Mouse (Mus musculus) activated CD4-positive, CD25-positive, alpha-beta regulatory T cell, adult 4 months (primary cell): ENCODE data around the gene Arhgdib. TPM values are rescaled to one million over a fixed set of nuclear protein-coding genes. Genes with fewer than 3 reads are reported as not detected.

Source experiments
- ATAC-seq: one replicate; pipeline ENCODE4 v1.8.0; 2017
- polyA plus RNA-seq, 2 experiments: library from polyadenylated mRNA; unstranded; fragments of 100-300 nt; shearing (Covaris generic); gene quantifications; one replicate each; pipeline ENCODE4 v1.2.1; 2017

Gene Arhgdib
- polyA plus RNA-seq, 2 experiments from 2014 or later = 2,826 to 2,843 TPM

DNA sequence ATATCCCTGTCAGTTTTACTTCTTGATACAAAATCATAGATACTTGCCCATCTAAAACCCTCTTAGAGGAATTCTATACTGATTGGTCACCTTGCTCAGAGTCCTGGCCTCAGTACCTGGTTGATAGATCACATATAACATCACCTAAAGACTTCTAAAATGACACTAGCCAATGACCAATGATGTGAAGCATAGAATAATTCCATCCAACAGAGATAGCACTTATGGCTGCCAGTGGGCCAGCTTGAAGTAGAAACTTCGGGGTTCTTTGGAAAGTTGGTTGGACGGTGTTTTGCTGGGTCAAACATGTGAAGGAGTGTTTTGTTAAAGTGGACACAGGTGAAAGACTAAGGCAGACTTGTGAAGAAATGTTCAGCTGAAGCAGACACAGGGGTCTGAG lies 8.5 kb upstream of the Arhgdib start:
- no peak for ATAC-seq

DNA sequence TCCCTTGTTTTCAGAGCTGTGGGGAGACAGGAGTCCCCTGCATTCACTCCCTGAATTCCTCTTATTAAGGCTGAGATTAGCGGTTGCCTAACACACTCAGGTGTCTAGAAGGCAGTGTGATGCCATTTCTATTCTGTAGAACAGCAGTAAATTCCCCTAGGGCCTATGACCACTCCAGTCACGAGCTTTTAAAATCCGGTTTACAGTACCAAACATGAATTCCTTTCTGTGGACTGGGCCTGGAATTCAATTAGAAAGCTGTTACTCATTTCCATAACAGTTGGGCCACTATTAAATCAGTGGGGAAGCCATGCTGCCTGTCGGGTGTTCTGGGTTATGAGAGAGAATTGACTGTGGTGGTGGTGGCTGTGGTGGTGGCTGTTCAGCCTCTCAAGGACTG lies 6.0 kb upstream of the Arhgdib start:
- no peak for ATAC-seq

GRCm38 (mm10) chr6:136946943-136947342 lies 5.2 kb upstream of the Arhgdib start:
- ATAC-seq = peak; percentile 28

DNA sequence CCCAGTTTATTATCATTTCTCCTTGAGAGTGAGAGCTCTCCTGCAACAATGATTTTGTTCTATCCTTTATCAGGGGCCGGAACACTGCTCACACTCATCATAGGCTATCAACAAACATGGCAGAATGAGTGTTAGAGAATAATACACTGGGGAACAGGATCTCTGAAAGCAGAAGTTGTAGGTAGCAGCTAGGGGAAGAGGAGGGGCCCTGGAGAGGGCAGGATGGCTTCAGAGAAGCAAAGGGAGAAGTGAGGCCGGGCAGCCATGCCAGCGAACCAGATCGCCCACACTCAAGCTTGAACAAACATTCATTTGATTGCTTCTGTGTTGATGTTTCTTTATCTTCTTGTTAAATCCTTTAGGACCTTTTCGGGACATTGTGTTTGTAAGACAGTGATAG lies 4.5 kb upstream of the Arhgdib start:
- no peak for ATAC-seq

GRCm38 (mm10) chr6:136944511-136944910 lies 2.8 kb upstream of the Arhgdib start:
- no peak for ATAC-seq

GRCm38 (mm10) chr6:136943392-136943791 lies 1.7 kb upstream of the Arhgdib start:
- ATAC-seq = no peak

DNA sequence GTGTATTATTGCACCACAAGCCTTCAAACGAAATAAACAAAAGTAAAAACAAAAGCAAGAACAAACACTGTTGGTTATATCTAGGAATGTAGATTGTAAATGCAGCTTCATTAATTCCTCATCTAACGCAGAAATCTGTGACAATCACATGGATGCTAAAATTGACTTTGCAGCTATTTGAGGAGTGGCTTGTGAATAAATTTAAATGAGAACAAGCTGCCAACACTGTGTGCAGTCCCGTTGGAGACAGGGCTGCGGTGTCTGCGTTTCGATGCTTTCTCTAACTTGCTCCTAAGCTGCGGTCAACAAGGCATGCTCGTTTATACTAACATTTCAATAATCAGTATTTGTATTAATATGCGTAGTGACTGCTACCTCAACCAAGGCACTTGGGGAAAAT lies 581 bp upstream of the Arhgdib start:
- no peak for ATAC-seq

GRCm38 (mm10) chr6:136940188-136940960 lies 1.3 kb downstream of the Arhgdib start:
- no peak for ATAC-seq

GRCm38 (mm10) chr6:136939326-136940187 lies 2.1 kb downstream of the Arhgdib start:
- ATAC-seq = no peak

GRCm38 (mm10) chr6:136938331-136939126 lies 3.2 kb downstream of the Arhgdib start:
- ATAC-seq = no peak

- ATAC-seq = no peak
These were observed 4.6 kb downstream of the Arhgdib start for GRCm38 (mm10) chr6:136937117-136937516.

DNA sequence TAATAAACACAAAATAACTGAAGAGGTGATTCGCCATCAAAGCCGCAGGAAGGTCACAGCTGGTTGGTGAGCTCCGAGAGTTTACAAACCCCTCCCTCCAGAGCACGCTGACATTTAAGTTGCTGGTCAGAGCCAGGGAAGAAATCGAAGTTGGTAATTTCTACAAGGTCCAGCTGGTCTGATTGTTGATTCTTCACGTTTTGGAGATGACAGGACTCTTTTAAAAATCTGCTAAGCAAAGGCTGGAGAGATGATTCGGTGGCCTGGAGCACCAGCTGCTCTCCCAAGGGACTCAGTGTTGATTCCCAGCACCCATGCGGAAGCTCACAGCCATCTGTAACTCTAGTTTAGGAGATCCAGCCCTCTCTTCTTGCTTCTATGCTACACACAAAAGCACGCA lies 5.3 kb downstream of the Arhgdib start:
- no peak for ATAC-seq

DNA sequence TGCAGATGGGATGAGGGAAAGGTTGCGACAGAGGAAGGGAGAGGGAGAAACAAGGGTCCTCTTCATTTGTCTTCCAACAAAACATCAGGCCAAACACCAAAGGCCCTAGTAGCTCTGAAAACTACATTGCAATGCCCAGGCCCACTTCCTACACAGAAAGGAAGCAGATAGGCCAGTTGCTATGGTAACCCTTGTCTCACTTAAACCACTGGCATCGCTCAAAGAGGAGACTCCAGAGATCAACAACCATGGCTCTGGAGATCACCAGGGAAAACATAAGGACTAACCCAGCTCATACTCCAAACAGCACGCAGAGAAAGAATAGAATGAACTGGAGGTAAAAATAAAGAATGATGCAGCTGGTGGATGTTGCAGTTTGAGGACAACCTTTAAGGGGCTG lies 6.5 kb downstream of the Arhgdib start:
- peak; percentile 25 for ATAC-seq

GRCm38 (mm10) chr6:136934068-136934467 lies 7.6 kb downstream of the Arhgdib start:
- ATAC-seq = no peak

DNA sequence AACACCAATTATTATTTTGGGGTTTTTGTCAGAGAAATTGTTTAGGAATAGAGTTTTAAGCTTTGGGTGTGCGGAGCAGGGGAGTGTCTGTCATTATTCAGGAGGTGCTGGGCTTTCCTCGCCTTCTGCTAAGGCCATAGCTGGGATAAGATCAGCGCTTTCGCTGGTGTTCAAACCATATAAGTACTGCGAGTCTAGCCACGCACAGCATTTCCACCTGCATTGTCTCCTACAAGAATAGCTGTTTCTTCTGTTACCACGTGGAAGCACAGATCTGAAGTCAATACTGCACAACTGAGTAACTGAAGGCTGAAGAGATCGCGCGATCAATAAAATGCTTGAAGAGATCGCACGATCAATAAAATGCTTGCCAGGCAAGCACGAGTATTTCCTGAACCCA lies 10.5 kb downstream of the Arhgdib start:
- ATAC-seq = peak; percentile 37

DNA sequence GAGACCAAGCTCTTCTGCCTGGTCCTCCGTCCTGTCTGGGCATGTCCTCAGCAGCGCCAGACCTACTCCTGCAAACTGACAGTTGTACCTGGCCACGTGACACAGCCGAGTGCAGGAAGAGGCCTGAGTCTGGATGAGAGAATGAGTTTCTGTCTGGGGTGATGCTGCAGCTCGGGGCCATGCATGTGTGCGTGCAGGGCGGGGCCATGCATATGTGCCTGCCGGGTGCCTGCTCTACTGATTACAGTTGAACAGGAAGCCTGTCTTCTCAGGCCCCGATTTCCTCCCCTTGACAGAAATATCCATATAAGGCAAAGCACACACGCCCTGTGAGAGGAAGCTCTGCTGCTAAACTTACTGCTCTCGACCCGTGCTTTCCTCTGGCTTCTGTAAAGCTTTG lies 11.0 kb downstream of the Arhgdib start:
- ATAC-seq = peak; percentile 92

- ATAC-seq = no peak
These were observed 14.1 kb downstream of the Arhgdib start for GRCm38 (mm10) chr6:136927626-136928025.

DNA sequence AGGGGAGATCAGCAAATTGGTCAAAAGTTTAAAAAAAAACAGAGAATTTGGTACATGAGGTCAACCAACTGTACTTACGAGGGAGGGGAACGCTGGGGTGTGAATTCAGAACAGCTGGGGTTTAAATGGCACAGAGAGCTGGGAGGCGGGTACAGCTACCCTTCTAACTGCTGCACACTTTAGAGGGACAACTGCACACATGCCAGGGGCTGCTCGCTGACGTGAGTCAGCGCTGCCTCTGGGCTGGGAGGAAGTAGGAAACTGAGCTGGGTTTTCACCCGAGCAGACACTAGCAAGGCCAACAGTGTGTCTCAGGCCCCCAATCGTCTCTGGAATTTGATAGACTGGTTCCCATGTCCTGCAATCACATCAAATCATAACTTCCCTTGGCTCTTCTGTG lies 16.6 kb downstream of the Arhgdib start:
- ATAC-seq = no peak

DNA sequence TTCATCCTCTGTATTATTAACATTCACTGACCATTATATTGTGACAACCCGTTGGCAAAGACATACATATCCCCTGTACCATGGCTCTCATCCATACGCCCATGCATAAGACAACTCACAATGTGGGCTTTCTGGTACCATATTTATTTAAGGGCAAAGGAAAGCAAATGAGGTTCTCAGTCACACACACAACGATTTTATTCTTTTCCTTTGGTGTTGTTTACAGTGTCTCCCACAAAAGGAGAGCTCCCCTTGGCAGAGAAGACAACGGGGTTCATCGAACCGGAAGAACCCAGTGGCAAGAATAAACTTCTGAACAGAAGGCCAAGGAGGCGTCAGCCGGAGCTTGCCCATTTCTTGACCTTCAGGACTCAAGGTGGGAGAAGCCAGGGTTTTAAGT lies 18.2 kb downstream of the Arhgdib start, which contains the start of gene Pde6h:
Gene Pde6h, plus strand, starts transcription at position 301 of the 400 bp plus-strand sequence.
- no peak for ATAC-seq

DNA sequence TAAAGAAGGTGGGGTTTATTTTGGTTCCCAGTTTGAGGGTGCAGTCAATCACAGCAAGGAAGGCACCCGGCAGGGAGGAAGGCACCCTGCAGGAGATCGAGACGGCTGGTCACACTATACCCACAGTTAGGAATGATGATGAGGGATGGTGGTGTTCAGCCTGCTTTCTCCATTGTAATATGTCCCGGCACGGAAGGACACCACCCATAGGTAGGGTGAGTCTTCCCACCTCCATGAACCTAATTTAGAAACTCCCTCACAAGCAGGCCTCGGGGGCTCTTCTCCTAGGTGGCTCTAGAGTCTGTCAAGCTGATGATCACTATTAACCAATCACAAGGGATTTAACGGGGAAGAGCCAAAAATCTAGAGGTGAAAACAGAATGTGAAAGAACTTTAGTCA lies 18.8 kb downstream of the Arhgdib start:
- no peak for ATAC-seq

GRCm38 (mm10) chr6:136922080-136922479 lies 19.6 kb downstream of the Arhgdib start, which contains the start of gene Erp27:
TSS of gene Erp27 (minus strand) at chr6:136922180.
- ATAC-seq = no peak

DNA sequence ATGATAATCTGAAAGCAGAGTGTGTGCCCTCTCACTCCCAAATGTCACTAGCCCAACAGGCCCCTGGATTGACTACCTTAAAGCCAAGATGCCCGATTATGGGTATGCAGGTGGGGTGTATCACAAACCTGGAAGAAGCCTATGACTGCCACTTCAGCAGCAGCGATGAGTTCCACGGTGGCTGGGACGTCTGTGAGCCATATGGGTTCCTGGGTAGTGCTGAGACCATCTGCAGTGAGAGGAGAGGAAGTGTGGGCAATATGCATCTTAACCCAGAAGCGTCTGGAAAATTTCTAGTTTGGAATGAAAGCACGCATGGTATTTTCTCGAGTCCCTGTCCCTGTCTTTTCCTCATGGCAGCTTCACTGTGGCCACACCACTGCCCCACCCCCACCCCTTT lies 20.1 kb downstream of the Arhgdib start:
- ATAC-seq = no peak
